Mouse (Mus musculus): ENCODE measurements around the gene Tbl1xr1.

The Tbl1xr1 gene

DNA sequence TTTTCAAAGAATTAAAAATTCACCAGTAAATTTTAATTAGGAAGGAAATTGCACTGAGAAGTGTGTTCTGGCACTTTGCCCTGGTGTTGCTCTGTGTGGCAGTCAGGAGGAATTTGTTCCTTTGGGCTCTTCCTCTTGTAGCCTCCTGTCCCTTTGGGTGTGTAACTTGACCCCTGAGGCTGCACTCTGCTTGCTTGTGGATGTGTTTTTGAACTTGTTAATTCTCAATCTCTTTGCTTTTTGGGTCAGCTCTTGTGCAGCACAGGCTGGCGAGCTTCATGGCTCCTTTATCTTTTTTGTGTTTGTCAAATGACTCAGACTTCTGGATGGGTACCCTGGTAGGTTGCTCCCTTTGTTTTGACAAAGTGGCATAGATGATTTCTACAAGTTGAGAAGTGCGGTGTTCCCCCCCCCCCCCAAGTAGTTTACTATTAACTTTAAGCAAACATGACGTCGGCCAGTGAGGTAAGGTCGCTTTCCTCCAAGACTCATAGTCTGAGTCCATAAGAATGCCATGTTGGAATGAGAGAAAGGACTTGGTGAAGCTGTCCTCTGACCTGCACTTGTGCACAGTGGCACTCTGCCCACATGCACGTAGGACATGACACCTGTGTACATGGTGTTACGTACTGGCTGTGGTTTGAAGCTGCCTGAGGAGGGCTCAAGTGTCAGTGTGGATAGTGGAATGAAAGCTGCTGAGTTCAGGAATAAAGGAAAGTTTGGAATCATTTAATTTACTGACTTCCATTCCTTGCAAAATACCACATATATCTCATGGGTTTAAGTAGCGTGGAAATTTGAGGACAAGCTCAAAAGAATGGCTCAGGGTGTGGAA is 14.2 kb downstream of the Tbl1xr1 start:
- no peak for DNase-seq (ENCODE audit: low spot score)

DNA sequence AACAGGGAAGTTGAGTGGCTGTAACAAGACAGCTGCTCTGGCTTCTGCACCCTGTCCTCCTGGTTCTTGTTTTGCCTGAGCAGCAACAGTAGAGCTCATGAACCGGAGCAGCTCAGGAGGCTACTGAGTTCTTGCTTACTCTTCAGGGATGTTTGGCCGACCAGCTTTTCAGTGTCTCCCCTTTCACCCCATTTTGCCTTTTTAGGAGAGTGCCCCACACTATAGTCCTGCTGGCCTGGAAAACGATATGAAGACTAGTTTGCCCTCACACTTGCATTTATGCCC is 14.8 kb downstream of the Tbl1xr1 start:
- DNase-seq (ENCODE audit: low spot score) = no peak

DNA sequence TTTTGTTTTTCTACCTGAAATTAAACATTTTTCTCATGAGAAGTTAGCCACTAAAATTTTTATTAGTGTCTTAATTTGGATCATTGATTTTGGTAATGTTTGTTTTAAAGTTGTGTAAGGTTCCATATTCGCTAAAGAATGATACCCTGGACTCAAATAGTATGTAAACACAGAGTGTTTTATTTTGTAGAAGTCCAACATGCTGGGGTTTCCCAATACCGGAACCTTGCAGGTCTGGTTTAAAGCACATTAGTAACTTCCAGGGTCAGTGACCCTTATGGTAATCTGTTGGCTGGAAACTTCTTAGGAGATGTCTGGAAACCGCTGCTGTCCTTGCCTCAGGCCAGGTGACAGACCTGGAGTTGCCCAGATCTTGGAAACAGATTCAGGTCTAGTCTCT is 15.2 kb downstream of the Tbl1xr1 start:
- no peak for DNase-seq (ENCODE audit: low spot score)

DNA sequence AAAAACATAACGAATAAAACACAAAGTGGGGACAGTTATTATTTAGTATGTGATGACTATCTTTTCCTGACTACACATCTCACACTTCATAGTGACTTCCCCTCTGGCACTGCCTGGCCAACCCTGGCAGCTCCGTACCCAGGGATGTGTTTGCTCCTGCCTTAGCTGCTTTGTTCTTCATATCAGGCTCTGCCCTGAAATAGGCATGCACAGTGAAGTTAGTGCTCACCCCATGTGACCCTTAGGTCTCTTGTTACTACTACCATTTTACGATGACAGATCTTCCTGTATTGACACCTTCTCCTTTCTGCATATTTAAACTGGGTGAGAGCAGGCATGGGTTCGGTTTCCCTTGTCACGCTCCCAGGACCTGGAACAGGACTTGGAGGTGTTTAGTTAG is 16.3 kb downstream of the Tbl1xr1 start:
- DNase-seq (ENCODE audit: low spot score) = no peak

DNA sequence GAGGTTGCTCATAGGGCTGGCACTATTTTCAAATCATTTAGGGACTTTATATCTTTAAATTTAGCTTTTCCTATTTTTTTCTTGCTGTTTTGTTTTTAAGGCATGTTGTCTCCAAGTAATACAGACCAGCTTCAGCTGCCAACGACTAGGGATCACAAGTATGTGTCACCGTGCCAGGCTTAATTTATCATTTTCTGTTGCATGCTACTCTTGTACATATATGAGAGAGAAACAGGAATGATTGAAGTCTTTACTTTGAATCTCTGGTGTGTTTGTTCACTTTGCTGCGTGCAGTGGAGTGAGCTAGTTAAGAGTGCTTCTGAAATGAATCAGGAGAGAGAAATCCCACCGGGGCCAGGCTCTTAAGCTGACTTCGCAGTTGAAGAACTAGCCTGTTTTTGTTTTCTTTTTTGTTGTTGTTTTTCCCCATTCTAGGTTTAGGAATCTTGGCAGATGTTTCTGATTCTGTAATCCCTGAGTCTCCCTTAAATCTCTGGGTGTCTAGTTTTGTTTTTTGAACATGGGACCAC is 27.6 kb downstream of the Tbl1xr1 start:
- DNase-seq (ENCODE audit: low spot score) = no peak

DNA sequence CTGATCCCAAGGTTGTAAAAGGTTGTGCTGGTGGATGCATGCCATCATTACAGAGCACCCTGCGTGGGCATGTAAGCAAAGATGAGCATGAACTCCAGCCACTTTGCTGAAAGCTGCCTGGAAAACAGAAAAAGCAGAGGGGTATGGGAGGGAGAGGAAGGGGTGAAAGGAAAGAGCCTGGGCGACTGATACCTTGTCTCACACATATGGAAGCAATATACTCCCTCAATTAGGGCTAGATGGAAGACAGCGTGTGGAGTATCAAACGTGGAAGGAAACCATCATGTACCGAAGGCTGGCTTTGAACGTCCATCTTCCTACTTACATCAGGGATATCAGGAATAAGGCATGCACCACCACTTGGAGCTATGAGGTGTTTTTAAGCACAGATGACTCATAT is 29.0 kb downstream of the Tbl1xr1 start:
- no peak for DNase-seq (ENCODE audit: low spot score)

DNA sequence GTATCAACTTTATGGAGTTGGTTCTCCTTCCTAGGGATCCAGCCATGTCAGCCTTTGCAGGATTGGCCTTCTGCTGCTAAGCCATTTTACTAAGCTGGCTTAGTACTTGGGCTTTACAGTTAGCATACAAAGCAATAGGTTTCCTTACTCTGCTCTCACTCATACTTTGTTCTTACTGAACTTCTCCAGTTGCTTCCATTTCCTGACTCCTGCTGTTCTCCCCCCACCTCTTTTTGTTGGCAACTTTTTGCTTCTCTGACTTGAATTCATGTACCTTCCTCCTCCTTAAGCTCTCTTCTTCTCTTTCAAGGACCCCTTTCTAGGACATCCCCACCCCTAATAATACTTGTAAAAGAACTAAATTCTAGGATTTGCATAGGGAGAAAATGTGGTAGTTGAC is 31.6 kb downstream of the Tbl1xr1 start:
- DNase-seq (ENCODE audit: low spot score) = no peak

DNA sequence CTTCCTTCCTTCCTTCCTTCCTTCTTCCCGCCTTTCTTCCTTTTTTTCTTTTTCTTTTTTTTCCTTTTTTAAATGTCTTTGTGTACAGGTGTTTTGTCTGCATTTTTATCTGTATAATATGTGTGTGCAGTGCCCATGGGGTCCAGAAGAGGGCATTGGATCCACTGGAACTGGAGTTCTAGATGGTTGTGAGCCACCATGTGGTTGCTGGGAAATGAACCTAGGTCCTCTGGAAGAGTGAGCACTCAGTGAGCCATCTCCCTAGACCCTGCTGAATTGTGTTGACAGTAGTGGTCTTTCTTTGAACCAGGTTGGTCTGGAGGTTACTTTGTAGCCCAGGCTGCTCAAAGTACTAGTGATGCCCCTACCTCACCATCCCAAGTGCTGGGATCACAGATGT is 33.2 kb downstream of the Tbl1xr1 start:
- DNase-seq (ENCODE audit: low spot score) = no peak

DNA sequence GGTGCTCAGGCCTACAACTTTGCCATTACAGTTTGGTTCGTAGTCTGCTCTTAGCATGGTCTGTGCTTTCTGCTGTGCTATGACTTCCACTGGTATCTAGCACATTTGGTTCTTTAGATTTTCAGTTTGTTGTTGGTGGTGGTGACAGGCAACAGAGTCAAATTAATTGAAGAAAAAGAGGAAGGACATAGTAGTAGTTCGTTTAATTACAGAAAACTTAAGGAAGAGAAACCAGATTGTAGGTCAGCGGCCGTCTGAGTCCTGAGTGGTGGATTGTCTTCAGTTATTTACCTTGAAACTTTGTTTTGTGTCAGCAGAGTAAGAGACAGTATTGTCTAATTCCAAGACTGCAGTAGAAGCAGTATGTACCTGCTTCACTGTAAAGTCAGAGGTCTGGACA is 37.3 kb downstream of the Tbl1xr1 start:
- DNase-seq (ENCODE audit: low spot score) = no peak

DNA sequence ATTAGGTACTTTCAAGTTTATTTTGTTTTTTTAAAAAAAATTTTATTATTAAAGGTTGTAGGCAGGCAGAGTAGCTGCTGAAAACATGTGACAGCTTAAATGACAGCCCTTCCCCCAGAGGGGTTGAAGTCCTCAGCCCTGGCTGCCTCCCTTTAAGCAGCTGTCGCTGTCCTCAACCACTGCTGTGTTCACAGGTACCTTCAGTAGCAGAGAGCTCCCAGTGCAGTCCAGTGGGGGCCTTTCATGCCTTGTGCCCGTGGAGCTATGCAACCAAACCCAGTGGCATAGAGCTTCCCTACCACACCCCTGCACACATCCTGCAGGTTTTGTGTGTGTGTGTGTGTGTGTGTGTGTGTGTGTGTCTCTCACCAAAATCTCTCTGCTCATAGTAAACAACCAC is 38.8 kb downstream of the Tbl1xr1 start:
- no peak for DNase-seq (ENCODE audit: low spot score)

DNA sequence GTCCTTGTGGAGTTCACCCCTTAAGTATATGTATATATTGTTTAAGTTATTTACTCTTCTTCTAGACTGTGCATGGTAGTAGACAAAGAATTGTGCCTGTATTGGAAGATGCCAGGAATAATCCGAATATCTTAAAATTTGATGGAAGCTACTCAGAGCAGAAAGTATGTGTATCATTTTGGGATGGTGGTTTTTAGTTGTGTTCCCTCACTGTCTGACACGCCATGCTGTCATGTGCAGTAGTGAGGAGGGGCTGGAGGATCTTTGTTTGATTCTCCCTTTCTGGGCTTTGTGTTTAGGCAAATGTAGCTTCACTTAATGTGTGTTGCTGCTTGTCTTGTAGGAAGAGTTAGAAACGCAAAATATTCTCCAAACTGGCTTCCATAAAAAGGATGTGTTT is 39.2 kb downstream of the Tbl1xr1 start:
- no peak for DNase-seq (ENCODE audit: low spot score)

DNA sequence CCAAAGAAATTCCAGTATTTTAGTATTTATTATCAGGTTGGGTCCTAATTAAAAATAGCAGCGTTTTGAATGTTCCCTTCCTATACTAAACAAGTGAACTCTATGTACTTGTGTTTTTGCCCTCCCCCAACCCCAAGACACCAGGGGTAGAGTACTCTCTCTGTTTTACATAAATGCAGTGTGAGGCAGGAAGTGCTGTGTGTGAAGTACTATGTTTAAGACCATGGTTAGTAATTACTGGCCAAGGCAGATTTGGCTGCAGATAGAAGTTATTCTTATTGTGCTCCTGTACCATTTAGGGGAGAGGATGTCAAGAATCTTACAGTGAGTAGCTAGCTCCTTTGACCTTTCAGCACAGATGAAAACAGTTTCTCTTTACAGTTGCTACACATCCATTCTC is 39.7 kb downstream of the Tbl1xr1 start:
- DNase-seq (ENCODE audit: low spot score) = no peak

DNA sequence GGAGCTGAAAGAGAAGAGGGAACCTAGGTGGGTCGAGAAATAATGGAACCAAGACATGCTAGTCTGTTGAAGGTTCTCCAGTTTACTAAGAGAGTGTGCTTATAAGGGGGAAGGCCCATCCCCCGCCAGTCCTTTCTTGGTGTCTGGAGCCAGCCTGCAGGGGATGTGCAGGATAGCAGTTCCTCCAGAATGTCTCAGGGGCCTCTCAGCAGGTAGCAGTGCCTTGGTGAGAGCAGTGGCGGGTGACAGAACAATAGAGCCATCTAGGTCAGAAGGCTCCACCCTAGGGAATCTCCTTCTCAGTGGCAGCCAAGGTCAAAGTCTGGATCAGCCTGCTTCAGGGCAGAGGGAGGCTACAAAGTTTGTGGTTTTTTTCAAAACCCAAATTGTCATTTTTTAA is 45.3 kb downstream of the Tbl1xr1 start:
- peak; percentile 44 for DNase-seq (ENCODE audit: low spot score)

DNA sequence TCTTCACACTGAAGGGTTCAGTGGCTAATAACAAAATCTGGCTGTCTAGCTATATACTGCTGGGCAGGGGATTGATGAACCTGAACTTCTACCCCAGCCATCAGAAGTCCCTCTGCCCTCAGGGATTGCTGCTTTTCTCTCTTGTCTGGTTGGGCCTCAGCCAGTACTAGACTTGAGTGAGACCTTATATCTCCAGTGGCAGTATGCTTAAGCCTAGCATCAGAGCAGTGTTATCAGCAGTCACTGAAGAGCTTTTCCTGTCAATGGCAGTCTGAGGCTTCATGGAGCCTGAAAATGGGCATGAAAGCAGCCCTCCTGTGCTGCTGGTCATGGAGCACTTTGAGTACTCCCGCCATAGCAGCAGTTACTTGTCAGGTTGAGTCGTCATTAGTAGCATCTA is 46.7 kb downstream of the Tbl1xr1 start:
- no peak for DNase-seq (ENCODE audit: low spot score)

DNA sequence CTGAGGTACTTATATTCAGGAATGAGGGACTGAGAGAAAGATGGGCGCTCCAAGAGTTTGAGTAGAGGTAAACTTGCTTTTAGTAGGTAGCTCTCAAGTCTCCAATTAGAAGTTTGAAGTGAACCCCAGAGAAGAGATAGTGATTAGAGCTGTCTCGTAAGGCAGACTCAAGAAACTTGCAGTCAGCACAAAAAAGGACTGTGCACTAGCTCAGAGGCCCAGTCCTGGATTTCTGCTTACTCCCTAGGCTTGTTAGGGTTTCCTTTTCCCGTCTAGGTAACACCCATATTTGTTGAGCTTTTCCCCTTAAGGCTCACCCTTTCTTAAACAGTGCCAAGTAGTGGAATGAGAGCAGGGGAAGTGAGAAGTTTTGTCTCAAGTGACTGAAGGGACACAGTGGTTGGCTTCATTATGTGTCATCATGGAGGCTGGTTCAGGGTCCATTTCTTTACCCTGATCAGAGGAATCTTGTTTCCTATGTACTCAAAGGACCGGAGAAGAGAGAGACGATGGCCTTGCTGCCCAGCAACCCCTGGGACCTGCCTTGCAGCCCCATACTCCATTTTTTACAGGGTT is 49.9 kb downstream of the Tbl1xr1 start:
- DNase-seq (ENCODE audit: low spot score) = no peak

DNA sequence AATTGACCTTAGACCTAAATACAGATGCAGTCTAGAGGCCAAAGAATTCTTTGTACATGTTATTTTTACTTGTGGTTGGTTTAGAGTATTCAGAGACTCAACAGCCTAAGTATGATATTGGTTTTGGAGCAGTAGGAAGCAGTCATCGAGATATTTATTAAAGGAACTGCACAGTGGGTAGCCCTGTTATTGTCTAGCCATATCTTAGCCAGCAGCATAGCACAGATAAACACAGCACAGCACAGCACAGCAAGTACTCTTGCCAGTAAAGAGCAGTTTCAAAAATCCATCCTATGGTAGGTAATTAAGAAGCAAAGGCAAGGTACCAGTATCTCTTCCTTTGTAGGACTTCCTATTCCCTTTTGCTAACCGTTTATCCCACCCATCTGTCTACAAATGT is 54.8 kb downstream of the Tbl1xr1 start:
- DNase-seq (ENCODE audit: low spot score) = no peak

DNA sequence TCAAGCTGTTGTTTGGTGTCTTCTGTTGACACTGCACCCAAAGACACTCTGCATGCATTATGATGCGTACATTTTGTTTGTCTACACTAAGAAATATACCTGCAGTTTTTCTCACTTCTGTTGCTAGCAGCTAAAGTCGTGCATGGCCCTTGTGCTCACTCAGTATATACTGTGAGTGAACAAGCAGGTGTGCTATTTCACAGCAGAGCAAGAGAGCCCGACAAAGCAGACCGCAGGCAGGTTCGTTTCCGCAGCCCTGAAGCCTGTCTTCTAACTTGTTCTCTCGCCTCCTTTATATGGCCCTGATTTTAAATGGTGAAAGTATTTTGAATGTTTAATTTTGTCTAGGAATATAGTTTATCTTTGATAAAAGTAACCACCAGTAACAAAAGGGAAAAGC is 57.2 kb downstream of the Tbl1xr1 start:
- no peak for DNase-seq (ENCODE audit: low spot score)

DNA sequence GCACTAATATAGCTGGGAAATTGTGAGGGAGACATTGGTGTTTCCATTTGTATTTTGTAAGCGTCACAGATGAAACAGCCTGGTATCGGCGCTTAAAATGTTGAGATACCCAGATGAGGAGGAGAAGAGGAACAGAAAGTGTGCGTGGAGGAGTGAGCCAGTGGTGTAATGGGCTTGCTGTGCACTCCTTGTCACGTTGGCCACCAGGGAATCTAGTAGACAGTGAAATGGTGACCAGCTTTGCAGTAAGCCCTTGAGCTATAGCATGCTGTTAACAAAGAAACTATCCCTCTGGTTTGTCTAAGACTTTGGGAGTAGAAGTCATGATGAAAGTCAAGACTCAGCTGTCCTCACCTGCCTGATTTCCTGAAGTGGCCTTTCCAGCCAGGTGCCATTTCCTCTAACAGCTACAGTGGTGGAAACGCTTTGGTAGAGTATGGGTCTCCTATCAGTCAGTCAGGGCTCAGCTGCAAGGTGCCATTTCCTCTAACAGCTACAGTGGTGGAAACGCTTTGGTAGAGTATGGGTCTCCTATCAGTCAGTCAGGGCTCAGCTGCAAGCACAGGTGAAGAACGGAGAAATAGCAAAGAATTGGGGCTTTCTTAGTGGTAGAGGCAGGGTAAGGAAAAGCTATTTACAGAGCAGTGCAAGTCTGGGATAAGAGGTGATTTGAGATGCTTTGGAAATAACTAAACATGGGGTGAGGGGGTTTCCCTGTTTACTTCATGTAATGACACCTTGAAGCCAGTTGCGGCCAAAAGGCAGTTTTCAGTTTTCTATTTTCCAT is 61.5 kb downstream of the Tbl1xr1 start:
- DNase-seq (ENCODE audit: low spot score) = no peak

DNA sequence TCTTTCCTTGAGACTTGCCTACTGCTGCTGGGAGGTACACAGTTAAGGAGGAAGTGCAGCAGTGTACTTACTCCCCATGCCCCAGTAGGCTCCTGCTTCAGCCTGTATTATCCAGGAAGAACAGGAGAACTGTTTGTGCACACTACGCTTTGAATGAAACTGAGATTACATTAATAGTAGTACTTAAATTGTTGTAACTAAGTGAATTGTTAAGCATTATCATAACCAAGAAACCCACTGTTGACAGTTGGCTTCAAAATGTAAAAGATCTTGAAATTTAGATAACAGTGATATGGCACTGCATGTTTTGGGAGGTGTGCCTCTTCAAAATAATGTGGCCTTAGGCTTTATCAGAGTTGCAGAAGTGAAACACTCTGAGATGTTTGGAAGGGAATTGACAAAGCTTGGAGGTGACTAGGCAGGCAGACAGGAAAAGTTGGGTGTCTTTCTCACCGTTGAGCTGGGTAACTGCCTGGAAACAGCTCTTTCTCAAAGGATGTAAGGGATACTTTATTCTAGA is 62.2 kb downstream of the Tbl1xr1 start:
- no peak for DNase-seq (ENCODE audit: low spot score)

DNA sequence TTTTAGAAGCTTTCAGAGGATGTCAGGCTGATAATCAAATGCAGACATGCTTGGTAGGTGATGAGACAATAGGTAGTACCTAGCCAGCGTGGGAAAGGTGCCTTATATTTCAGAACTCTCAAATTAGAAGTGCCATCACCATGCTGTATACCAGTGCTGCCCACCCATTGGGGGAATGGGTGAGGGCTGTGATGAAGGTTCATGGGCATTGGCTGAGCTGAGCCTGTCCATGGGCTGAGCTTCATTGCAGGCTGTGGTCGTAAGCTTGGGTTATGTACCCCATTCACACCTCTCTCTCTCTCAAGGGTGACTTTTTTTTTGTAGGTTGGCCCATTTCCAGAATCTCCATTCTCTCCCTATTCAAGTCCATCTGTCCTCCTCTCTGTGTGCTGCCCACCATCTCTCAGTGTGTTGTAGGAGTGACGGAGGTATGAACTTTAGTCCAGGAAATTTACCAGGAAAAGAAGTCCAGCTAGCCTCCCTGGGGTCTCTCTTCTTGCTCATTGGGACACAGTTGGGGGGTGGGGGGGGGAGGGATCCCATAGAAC is 63.7 kb downstream of the Tbl1xr1 start:
- no peak for DNase-seq (ENCODE audit: low spot score)

DNA sequence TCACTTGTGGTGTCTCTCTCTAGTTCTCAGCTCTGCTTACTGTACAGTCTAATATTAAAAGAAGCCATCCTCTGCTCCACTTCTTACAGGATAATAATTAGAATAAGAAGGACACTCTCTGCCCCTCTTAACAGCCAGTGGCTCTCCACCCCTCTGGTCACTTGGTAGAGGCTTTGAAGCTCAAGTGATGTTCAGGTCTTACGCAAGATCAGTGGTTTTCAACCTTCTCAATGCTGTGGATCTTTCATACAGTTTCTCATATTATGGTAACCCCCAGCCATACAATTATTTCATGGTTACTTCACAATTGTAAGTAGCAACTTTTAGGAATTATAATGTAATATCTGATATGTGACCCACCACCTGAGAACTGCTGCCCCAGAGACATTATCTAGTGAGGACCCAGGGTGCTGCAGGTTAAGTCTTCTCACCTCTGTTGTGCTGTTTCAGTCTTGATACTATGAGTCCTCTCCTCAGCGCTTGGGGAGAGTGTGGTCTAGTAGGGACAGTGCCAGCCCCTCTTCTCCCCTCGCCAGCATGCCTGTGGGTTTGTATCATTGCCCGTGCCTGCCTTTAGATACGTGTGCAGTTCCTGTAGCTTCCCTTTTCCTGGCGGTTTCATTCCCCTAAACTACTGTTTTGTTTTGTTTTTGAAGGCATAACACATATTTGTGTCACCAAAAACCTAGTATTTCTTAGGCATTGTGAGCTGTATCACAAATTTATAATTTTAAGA is 65.7 kb downstream of the Tbl1xr1 start:
- no peak for DNase-seq (ENCODE audit: low spot score)

All from testis, postnatal 10 days (tissue).